Mouse (Mus musculus) lung, postnatal 0 days (tissue): Measurements from ENCODE around the gene Nudt6. TPM values are rescaled to one million over a fixed set of nuclear protein-coding genes. Genes with fewer than 3 reads are reported as not detected.
A peak's percentile ranks its signal among the peaks of the same experiment; 100 is the strongest.

Source experiments
- ATAC-seq: fragments of 200-750 bp; cut with Nextera tagmentation; 2 replicates; pipeline ENCODE4 v1.8.0; 2017; ENCODE audit warnings: moderate library complexity
- DNase-seq: peaks from one replicate; pipeline ENCODE4 v3.0.0-alpha.2; 2016; ENCODE audit warnings: low spot score
- H3K27ac ChIP-seq: fragments of 300-500 bp; sonication (generic); 2 replicates; pipeline ENCODE4 v1.5.1; 2014; ENCODE audit warnings: antibody characterized with exemption, mild to moderate bottlenecking, low read length, mixed read lengths
- H3K27me3 ChIP-seq: fragments of 300-500 bp; sonication (generic); replicated peaks from 2 replicates; pipeline ENCODE4 v1.6.1; 2014; ENCODE audit warnings: low read length, mixed read lengths; ENCODE audit not compliant: insufficient read depth
- H3K36me3 ChIP-seq: fragments of 300-500 bp; sonication (generic); 2 replicates; pipeline ENCODE4 v1.6.1; 2014; ENCODE audit warnings: low read length, mixed read lengths; ENCODE audit not compliant: insufficient read depth
- H3K4me1 ChIP-seq: fragments of 300-500 bp; sonication (generic); 2 replicates; pipeline ENCODE4 v1.6.1; 2014; ENCODE audit warnings: antibody characterized with exemption, low read depth, low read length, mixed read lengths; ENCODE audit not compliant: insufficient read depth
- H3K4me2 ChIP-seq: fragments of 300-500 bp; sonication (generic); replicated peaks from 2 replicates; pipeline ENCODE4 v1.6.1; 2014; ENCODE audit warnings: low read depth, mild to moderate bottlenecking, low read length, moderate library complexity, mixed read lengths
- H3K4me3 ChIP-seq: fragments of 300-500 bp; sonication (generic); 2 replicates; pipeline ENCODE4 v1.5.1; 2014; ENCODE audit warnings: low read depth, low read length
- H3K9ac ChIP-seq: fragments of 300-500 bp; sonication (generic); replicated peaks from 2 replicates; pipeline ENCODE4 v1.6.1; 2014; ENCODE audit warnings: low read depth, mild to moderate bottlenecking
- H3K9me3 ChIP-seq: fragments of 300-500 bp; sonication (generic); 2 replicates; pipeline ENCODE4 v1.6.1; 2016; ENCODE audit warnings: low read length, mixed read lengths
- CTCF ChIP-seq: IDR thresholded peaks from 2 replicates; pipeline ENCODE4 v1.5.1; 2016; ENCODE audit warnings: antibody characterized with exemption, mild to moderate bottlenecking
- EP300 ChIP-seq: IDR thresholded peaks from 2 replicates; pipeline ENCODE4 v1.6.1; 2016; ENCODE audit warnings: antibody characterized with exemption, mild to moderate bottlenecking, control low read depth
- WGBS: fragments of 180-500 bp; shearing (Covaris S2); extraction: QIAGEN DNeasy Blood & Tissue Kit; methylation state at CpG from one replicate; pipeline ENCODE4 v1.1.7; 2014; 5-methylcytosine and 5-hydroxymethylcytosine counted together
- polyA plus RNA-seq: library from polyadenylated mRNA; unstranded; fragments of >200 nt; fragmentation: Nextera tagmentation; extraction: Ambion mirVana; gene quantifications from 2 replicates; pipeline ENCODE4 v1.2.1, GENCODE M21; 2015

The Nudt6 gene
- polyA plus RNA-seq, 1 experiment from 2014 or later = 8.8 TPM

DNA sequence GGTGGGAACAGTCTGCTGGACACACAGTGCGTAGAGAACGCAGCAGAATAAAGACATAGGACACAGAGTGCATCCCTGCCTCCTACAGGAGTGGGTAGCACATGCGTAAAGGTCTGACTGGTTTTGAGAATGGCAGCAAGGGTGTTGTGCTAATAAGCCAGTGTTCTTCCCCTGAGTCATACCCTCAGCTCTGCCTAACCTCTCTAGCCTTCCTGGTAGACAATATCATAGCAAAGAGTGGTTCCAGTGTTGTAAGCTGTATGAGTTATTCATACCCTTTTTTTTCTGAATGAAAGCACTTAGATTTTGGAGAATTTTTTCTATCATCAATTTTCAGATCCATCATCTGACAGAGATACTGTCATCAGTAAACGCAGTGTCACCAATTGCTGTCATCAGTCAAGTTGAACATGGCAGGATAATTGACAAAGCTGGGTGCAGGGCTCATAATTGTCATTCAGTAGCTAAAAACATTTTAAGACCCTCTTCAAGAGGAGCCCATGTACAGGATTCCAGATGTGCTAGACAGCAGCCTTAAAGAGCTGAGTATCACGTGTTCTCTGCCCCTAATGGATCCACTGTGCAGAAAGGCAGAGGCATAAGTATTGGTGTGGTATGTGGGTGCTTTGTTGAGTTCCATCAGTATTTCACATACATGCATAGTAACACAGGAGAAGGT is 22.9 kb downstream of the Nudt6 start:
- Histone ChIP-seq H3K27me3 (no peaks in the 10 kb centered on the region), H3K36me3 (no peaks in the 10 kb centered on the region), H3K9ac (no peak overlapping the region), H3K4me3 (no peak overlapping the region), H3K9me3 (no peaks in the 10 kb centered on the region), H3K4me1 (no peaks in the 10 kb centered on the region), H3K4me2 (no peak overlapping the region), H3K27ac (no peak overlapping the region)
- TF ChIP-seq CTCF = no peak
- TF ChIP-seq EP300 = no peak
- ATAC-seq (no peak), DNase-seq (no peak)
- 90% methylated on average over 5 of the region's 5 CpGs for WGBS

DNA sequence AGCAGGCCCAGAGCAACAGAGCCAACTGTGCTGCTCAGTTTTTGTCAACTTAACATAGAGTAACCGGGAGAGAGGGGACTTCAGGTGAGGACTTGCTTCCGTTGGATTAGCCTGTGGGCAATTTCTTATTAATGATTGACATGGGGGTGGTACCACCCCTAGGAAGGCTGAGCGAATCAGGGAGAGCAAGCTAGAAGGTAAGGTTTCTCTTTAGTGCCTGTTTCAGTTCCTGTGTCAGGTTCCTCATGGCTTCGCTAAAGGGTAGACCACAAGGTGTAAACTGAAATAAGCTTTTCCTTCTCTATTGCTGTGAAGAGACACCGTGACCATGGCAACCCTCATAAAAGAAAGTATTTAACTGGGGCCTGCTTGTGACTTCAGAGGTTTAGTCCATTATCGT is 32.7 kb downstream of the Nudt6 start:
- H3K36me3 ChIP-seq = no peaks in the 10 kb centered on the region
- H3K27ac ChIP-seq = no peak overlapping the region
- no peaks in the 10 kb centered on the region for H3K9me3 ChIP-seq
- ATAC-seq (no peak), DNase-seq (no peak)
- H3K9ac ChIP-seq = no peak overlapping the region
- H3K27me3 ChIP-seq = no peaks in the 10 kb centered on the region
- TF ChIP-seq EP300 (no peak), CTCF (no peak)
- 87% methylated on average over 6 of the region's 6 CpGs for WGBS
- no peaks in the 10 kb centered on the region for H3K4me1 ChIP-seq
- no peak overlapping the region for H3K4me2 ChIP-seq
- no peak overlapping the region for H3K4me3 ChIP-seq

DNA sequence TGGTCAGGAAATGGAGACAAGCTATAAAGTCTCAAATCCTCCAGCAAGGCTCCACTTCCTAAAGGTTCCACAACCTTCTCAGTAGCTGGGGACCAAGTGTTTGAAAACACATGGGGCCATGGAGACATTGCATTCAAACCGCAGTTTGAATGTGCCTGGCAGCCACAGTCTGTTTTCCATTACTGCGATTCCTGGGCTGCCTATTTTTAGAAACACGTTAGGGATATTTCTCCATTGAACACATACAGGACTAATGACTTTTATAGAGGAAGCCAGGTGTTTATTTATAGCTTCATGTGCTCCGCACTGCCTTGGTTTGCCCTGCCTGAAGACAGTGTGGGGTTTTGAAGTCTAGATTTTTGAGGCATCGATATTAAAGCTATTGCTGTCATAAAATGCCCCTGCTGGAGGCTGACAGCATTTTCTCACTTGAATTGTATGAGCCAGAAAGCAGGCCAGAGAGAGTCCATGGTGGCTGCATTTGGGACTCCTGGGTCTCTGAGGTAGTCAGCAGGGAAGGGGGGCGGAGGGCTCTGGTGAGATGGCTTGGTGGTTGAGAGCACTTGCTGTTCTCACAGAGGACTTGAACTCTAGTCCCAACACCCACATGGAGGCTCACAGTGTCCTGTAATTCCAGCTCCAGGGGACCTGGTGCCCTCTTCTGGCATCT is 36.8 kb downstream of the Nudt6 start:
- Histone ChIP-seq H3K4me2 (no peak overlapping the region), H3K27ac (no peak overlapping the region), H3K9me3 (no peaks in the 10 kb centered on the region), H3K36me3 (no peaks in the 10 kb centered on the region), H3K27me3 (no peaks in the 10 kb centered on the region), H3K4me3 (no peak overlapping the region), H3K9ac (no peak overlapping the region), H3K4me1 (peaks cover 5% of the 10 kb centered on the region; the same call in 1 of the 2 replicates)
- DNase-seq (no peak), ATAC-seq (no peak)
- no peak for TF ChIP-seq CTCF
- TF ChIP-seq EP300 = no peak
- 59% methylated on average over 6 of the region's 6 CpGs for WGBS

DNA sequence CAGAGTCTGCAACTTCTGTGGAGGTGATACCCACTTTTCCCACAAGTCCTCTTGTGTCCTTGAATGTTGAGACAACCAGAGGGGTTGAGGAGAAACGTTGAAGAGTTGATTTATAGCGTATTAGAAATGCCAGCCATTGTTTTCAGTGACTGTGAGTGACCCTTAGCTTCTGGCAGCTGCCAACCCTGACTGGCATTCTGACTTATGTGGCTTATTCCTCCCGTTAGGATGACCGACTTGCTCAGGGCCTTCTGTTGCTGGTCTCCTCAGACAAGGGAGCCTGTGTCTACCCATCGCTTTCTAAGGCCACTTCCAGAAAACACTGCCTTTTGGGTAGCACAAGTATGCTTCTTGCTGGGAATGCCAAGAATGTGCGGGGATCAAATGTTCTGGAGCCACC is 38.6 kb downstream of the Nudt6 start:
- no peak for ATAC-seq
- no peak for TF ChIP-seq EP300
- no peak for TF ChIP-seq CTCF
- Histone ChIP-seq H3K27ac (peak overlapping the region; percentile 14; the same call in 1 of the 2 replicates), H3K9ac (no peak overlapping the region), H3K4me2 (no peak overlapping the region), H3K36me3 (no peaks in the 10 kb centered on the region), H3K27me3 (no peaks in the 10 kb centered on the region), H3K4me3 (no peak overlapping the region), H3K4me1 (peaks cover 5% of the 10 kb centered on the region; the same call in 1 of the 2 replicates), H3K9me3 (no peaks in the 10 kb centered on the region)
- no peak for DNase-seq
- 43% methylated on average over 6 of the region's 6 CpGs for WGBS

DNA sequence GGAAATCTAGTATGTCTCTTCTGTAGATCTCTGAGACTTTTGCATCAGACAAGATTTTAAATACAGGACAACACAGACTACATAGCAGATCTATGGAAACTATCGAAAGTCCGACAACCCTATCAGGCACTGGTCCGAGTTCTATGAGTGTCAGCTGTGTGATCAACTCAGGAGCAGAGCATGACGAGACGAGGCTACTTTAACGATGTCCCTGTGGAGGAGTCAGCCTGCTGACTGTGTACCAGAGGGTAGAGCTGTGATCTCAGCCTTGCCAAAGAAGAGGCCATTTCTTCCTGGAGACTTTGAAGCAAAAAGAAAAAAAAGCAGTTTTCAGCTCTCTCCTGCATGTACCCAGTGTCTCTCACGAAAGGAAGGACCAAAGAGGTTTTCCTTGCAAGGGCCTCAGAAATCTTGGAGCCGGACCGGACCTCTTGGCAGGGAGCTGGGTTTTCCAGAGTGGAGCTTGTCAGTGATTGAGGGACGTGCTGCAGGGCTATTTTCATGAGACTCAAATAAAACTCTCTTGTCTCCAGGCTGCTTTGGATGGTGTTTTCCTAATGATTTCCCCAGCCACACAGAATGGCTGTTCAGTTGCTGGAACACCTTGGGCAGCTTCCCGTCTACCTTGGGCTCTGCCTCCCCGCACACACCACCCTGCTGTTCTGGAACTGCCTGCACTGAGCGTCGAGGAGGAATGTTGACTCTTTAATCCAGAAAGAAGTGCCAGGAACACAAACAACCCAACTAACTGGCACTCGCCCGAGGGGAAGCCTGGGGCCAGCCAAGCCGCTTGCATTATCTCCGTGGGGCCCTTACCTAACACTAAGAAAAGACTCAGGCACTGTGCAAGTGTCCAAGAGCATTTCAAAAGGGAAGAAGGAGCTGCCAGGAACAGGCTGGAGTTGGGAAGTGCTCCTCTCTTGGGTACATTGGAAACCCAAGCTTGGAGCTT is 39.8 kb downstream of the Nudt6 start:
- ATAC-seq (peak; percentile 69), DNase-seq (peak; percentile 62)
- 44% methylated on average over 18 of the region's 18 CpGs for WGBS
- H3K36me3 ChIP-seq = no peaks in the 10 kb centered on the region
- TF ChIP-seq EP300 (peak; percentile 40; the same call in 1 of the 2 replicates), CTCF (no peak)
- H3K27ac ChIP-seq = peak overlapping the region; percentile 55
- no peaks in the 10 kb centered on the region for H3K9me3 ChIP-seq
- no peak overlapping the region for H3K9ac ChIP-seq
- no peaks in the 10 kb centered on the region for H3K27me3 ChIP-seq
- H3K4me2 ChIP-seq = no peak overlapping the region
- H3K4me1 ChIP-seq = peaks cover 5% of the 10 kb centered on the region; the same call in 1 of the 2 replicates
- H3K4me3 ChIP-seq = no peak overlapping the region

DNA sequence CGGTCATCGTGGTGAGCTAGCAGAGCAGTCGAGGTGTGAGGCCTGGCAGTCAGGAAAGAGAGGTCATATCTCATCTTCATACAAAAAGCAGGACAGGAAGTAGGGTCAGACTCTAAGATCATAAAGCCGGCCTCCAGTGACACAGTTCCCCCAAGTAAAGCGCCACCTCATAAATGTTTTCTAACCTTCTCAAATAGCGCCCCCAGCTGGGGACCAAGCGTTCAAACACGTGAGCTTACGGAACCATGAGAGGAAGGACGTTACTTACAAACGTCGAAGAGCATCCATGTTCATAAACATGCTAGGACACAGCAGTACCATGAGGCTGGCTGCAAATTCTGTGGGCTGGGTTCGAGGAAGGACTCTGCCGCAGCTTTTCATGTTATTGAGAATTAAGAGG is 40.8 kb downstream of the Nudt6 start:
- Histone ChIP-seq H3K27me3 (no peaks in the 10 kb centered on the region), H3K9ac (no peak overlapping the region), H3K36me3 (no peaks in the 10 kb centered on the region), H3K27ac (peak overlapping the region; percentile 55), H3K9me3 (no peaks in the 10 kb centered on the region), H3K4me3 (no peak overlapping the region), H3K4me1 (peaks cover 5% of the 10 kb centered on the region; the same call in 1 of the 2 replicates), H3K4me2 (no peak overlapping the region)
- DNase-seq (peak; percentile 40), ATAC-seq (0 out of 2 replicates have a peak, but pooled peaks have one; percentile 4)
- no peak for TF ChIP-seq EP300
- peak; percentile 46 for TF ChIP-seq CTCF
- 67% methylated on average over 14 of the region's 14 CpGs for whole genome bisulfite sequencing
